Mouse (Mus musculus) midbrain, embryonic 16.5 days (tissue): ENCODE measurements around the gene Atp5l. TPM values are rescaled to one million over a fixed set of nuclear protein-coding genes. Genes with fewer than 3 reads are reported as not detected.

Experiments
- ATAC-seq: fragments of 200-750 bp; cut with Nextera tagmentation; 2 replicates; pipeline ENCODE4 v1.8.0; 2017; ENCODE audit warnings: moderate TSS enrichment
- H3K27ac ChIP-seq: fragments of 300-500 bp; sonication (generic); 2 replicates; pipeline ENCODE4 v1.5.1; 2014; ENCODE audit warnings: mild to moderate bottlenecking, low read length, mixed read lengths
- H3K27me3 ChIP-seq: fragments of 300-500 bp; sonication (generic); 2 replicates; pipeline ENCODE4 v1.6.1; 2014; ENCODE audit warnings: low read depth, low read length, mixed read lengths; ENCODE audit not compliant: control insufficient read depth, insufficient read depth
- H3K36me3 ChIP-seq: fragments of 300-500 bp; sonication (generic); 2 replicates; pipeline ENCODE4 v1.6.1; 2014; ENCODE audit warnings: mild to moderate bottlenecking, low read length, moderate library complexity, mixed read lengths; ENCODE audit not compliant: control insufficient read depth, insufficient read depth
- H3K4me1 ChIP-seq: fragments of 300-500 bp; sonication (generic); 2 replicates; pipeline ENCODE4 v1.6.1; 2014; ENCODE audit warnings: mild to moderate bottlenecking, low read length, mixed read lengths; ENCODE audit not compliant: control insufficient read depth, insufficient read depth
- H3K4me2 ChIP-seq: fragments of 300-500 bp; sonication (generic); 2 replicates; pipeline ENCODE4 v1.6.1; 2014; ENCODE audit warnings: mild to moderate bottlenecking, low read length, mixed read lengths
- H3K4me3 ChIP-seq: fragments of 300-500 bp; sonication (generic); 2 replicates; pipeline ENCODE4 v1.5.1; 2014; ENCODE audit warnings: low read depth, mild to moderate bottlenecking, low read length, moderate library complexity, mixed read lengths
- H3K9ac ChIP-seq: fragments of 300-500 bp; sonication (generic); 2 replicates; pipeline ENCODE4 v1.6.1; 2014; ENCODE audit warnings: low read depth, low read length, mixed read lengths
- H3K9me3 ChIP-seq: fragments of 300-500 bp; sonication (generic); replicated peaks from 2 replicates; pipeline ENCODE4 v1.6.1; 2014; ENCODE audit warnings: mild to moderate bottlenecking, low read length, mixed read lengths; ENCODE audit not compliant: control insufficient read depth, poor library complexity, severe bottlenecking
- WGBS: fragments of 180-500 bp; shearing (Covaris S2); extraction: QIAGEN DNeasy Blood & Tissue Kit; methylation state at CpG from one replicate; pipeline ENCODE4 v1.1.7; 2014; 5-methylcytosine and 5-hydroxymethylcytosine counted together
- polyA plus RNA-seq: library from polyadenylated mRNA; unstranded; fragments of >200 nt; fragmentation: Nextera tagmentation; extraction: Ambion mirVana; gene quantifications from 2 replicates; pipeline ENCODE4 v1.2.1, GENCODE M21; 2015

The Atp5l gene
- polyA plus RNA-seq, 1 experiment from 2014 or later: 716 TPM

DNA sequence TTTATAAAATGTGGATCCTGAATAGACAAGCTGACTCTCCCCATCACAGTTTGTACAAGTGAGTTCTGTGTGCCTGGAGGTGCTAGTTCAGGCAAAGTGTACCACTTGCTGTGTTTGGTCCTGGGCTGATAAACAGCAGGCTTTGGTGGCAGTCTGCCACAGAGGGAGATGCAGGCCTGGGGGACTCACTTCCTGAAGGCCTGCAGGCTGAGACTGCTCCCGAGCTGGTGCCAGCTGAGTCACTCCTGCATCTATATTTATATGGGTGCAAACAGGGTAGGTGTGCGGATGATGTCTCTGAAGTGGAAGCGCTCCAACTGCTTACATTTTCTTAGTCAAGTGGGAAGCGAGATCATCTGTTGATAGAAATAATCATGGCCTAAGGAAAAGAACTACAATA is 14.9 kb downstream of the Atp5l start:
- Histone ChIP-seq H3K9me3 (no peaks in the 10 kb centered on the region), H3K4me3 (no peak overlapping the region), H3K9ac (no peak overlapping the region), H3K4me2 (no peak overlapping the region), H3K36me3 (peaks cover 2% of the 10 kb centered on the region), H3K27ac (no peak overlapping the region), H3K4me1 (no peaks in the 10 kb centered on the region), H3K27me3 (no peaks in the 10 kb centered on the region)
- 78% methylated on average over 4 of the region's 4 CpGs for WGBS
- no peak for ATAC-seq

DNA sequence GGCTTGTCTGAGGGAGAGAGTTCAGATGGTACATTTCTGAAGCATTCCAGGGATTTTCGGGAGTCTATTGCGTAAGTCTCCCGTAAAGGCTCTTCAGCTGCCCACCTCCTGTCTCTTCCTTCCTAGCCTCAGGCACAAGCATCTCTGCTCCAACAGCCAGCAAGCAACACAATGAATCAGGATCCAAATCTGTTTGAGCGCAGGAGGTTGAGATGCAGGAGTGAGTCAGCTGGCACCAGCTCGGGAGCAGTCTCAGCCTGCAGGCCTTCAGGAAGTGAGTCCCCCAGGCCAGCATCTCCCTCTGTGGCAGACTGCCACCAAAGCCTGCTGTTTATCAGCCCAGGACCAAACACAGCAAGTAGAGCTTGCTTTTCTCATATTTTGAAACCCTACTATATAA is 15.6 kb downstream of the Atp5l start:
- no peak for ATAC-seq
- H3K4me2 ChIP-seq: no peak overlapping the region
- no peak overlapping the region for H3K27ac ChIP-seq

DNA sequence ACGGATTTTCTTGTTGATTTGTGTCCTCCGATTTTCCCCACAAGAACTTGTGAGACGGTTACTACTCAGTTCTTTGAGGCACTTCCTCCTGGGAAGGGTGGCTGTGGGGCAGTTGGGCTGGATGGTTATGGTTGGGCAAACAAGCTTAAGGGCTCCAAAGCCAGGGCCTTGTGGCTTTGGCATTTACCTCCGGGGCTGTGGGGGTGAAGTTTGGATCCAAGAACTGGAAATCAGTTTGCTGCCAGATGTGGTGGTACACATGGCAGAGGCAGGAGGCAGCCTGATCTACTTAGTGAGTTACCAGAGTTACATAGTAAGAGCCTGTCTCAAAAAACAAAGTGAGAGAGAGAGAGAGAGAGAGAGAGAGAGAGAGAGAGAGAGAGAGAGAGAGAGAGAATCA is 16.7 kb downstream of the Atp5l start:
- no peak overlapping the region for H3K9ac ChIP-seq
- H3K4me2 ChIP-seq: no peak overlapping the region
- 86% methylated on average over 4 of the region's 4 CpGs for WGBS
- no peaks in the 10 kb centered on the region for H3K9me3 ChIP-seq
- H3K27ac ChIP-seq: no peak overlapping the region
- H3K36me3 ChIP-seq: no peaks in the 10 kb centered on the region
- no peaks in the 10 kb centered on the region for H3K27me3 ChIP-seq
- no peaks in the 10 kb centered on the region for H3K4me1 ChIP-seq
- no peak for ATAC-seq
- no peak overlapping the region for H3K4me3 ChIP-seq

More for the DNA sequence above, 15.6 kb downstream of the Atp5l start:
- H3K9me3 ChIP-seq: no peaks in the 10 kb centered on the region
- no peaks in the 10 kb centered on the region for H3K4me1 ChIP-seq
- H3K9ac ChIP-seq: no peak overlapping the region
- no peaks in the 10 kb centered on the region for H3K27me3 ChIP-seq
- no peak overlapping the region for H3K4me3 ChIP-seq
- H3K36me3 ChIP-seq: no peaks in the 10 kb centered on the region
- WGBS: 84% methylated on average over 5 of the region's 5 CpGs

DNA sequence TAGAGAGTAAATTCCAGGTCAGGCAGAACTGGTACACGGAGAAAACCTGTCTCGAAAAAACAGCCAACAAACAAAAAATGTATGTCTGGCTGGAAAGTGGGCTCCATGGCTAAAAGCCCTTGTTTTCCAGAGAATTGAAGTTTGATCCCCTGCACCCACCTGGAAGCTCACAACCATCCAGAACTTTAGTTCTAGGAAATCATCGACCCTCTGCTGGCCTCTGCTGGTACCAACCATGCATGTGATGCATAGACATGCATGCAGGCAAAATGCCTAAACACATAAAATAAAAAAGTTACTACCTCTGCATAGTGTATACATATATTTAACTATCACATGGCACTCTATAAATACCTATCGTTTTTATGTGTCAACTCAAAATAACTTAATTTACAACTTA is 20.1 kb downstream of the Atp5l start:
- no peak for ATAC-seq
- no peak overlapping the region for H3K9ac ChIP-seq
- H3K36me3 ChIP-seq: no peaks in the 10 kb centered on the region
- no peaks in the 10 kb centered on the region for H3K4me1 ChIP-seq
- no peak overlapping the region for H3K27ac ChIP-seq
- WGBS: 71% methylated on average over 4 of the region's 4 CpGs
- H3K9me3 ChIP-seq: no peaks in the 10 kb centered on the region
- no peak overlapping the region for H3K4me2 ChIP-seq
- no peaks in the 10 kb centered on the region for H3K27me3 ChIP-seq
- no peak overlapping the region for H3K4me3 ChIP-seq

DNA sequence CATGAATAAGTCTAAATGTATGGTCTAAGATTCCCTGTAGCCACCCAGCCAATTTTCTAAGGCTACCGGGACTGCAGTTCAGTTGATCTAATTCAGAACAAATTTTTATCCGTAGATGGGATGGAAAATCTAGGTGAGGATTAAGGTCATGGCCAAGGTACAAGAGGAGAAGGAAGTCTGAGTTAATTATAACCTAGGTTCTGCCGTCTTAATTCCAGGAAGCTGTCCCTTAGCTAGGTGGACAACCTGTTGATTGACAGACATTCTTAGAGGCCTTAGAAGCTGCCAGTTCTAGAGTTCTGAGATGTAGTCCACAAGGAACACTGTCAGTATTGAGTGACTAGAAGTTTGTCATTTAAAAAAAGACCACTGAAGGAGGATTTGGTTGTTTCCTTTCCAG is 20.8 kb downstream of the Atp5l start:
- Histone ChIP-seq H3K27me3 (no peaks in the 10 kb centered on the region), H3K9me3 (no peaks in the 10 kb centered on the region), H3K9ac (no peak overlapping the region), H3K4me3 (no peak overlapping the region), H3K4me1 (no peaks in the 10 kb centered on the region), H3K36me3 (no peaks in the 10 kb centered on the region), H3K4me2 (no peak overlapping the region), H3K27ac (no peak overlapping the region)
- ATAC-seq: no peak
- WGBS: 85% methylated on average over 3 of the region's 3 CpGs

DNA sequence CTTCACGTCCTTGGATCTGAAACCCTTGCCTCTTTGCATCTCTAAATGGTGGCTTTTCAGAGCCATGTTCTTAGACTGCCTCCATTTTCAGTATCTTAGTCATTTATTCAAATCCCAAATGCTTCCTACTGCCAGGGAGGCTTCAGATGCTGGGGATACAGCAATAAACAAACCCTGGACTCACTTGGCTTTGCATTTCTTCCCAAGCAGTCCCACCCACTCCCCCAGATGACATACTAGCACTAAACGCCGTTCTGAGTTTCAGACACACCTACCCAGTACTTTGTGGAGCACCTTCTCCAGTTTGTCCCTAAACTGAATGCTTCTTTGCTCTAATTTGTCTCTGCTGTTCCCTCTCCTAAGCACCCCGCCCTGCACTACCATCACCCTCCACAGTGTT is 23.5 kb downstream of the Atp5l start:
- Histone ChIP-seq H3K4me1 (no peaks in the 10 kb centered on the region), H3K9me3 (no peaks in the 10 kb centered on the region), H3K27me3 (no peaks in the 10 kb centered on the region), H3K4me2 (no peak overlapping the region), H3K27ac (no peak overlapping the region), H3K9ac (no peak overlapping the region), H3K36me3 (no peaks in the 10 kb centered on the region), H3K4me3 (no peak overlapping the region)
- ATAC-seq: no peak
- 75% methylated on average over 4 of the region's 4 CpGs for WGBS

DNA sequence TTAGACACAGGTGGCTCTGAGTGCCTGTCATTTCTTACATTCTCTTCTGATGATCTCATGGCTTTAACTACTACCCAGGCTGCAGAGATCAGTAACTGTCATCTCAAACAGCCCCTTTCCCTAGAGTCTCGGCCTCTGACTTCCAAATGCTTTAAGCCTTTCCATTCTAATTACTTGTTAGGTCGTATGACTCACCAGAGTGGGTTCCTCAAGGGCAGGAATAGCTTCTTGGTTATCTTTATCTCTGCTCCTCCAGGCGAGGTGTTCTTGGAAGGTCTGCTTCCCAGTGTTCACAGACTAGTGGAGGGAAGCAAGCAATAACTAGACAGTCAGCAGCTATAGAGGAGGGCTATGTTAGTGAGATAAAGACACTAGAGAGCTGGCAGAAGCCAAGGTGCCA is 27.9 kb downstream of the Atp5l start:
- H3K27ac ChIP-seq: no peak overlapping the region
- H3K9ac ChIP-seq: no peak overlapping the region
- H3K27me3 ChIP-seq: no peaks in the 10 kb centered on the region
- no peak overlapping the region for H3K4me3 ChIP-seq
- no peak overlapping the region for H3K4me2 ChIP-seq
- ATAC-seq: no peak
- 81% methylated on average over 3 of the region's 3 CpGs for WGBS
- H3K9me3 ChIP-seq: no peaks in the 10 kb centered on the region
- no peaks in the 10 kb centered on the region for H3K36me3 ChIP-seq
- no peaks in the 10 kb centered on the region for H3K4me1 ChIP-seq

DNA sequence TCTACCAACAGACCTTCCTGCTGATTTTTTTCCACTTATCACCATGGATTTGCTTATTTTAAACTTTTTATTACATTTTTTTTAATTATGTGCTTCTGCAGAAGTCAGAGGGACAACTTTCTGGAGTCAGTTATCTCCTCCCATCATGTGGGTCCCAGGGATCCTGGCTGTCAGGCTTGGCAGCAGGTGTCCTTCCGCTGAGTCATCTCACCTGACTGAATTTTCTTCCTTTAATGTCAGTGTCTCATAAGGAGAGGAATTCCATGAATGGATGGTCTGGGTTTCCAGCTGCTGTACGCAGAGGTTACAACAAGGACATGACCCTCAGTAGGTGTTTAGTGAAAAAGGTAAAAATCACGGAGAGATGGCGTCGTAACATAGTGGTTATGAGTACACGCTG is 29.3 kb downstream of the Atp5l start:
- H3K27me3 ChIP-seq: no peaks in the 10 kb centered on the region
- H3K36me3 ChIP-seq: no peaks in the 10 kb centered on the region
- ATAC-seq: no peak
- 89% methylated on average over 6 of the region's 6 CpGs for WGBS
- no peak overlapping the region for H3K27ac ChIP-seq
- H3K4me1 ChIP-seq: no peaks in the 10 kb centered on the region
- no peak overlapping the region for H3K4me2 ChIP-seq
- H3K4me3 ChIP-seq: no peak overlapping the region
- no peaks in the 10 kb centered on the region for H3K9me3 ChIP-seq
- H3K9ac ChIP-seq: no peak overlapping the region

DNA sequence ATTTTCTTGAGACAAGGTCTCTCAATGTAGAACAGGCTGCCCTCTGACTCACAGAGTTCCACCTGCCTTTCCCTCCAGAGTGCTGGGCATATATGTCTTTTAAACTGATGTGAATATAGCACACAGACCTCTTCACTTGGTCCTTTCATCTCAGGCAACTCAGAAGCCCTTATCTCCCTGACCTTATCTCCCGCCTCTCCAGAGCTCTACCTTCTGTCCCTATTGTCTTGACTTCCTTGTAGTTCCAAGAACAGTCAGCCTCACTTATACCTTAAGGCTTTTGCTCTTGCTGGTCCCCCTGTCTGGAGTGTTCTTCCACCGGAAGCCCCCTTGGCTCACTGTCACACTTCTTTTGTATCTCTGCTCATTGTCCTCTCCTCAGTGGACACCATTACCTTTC is 30.4 kb downstream of the Atp5l start:
- H3K4me3 ChIP-seq: no peak overlapping the region
- H3K9me3 ChIP-seq: no peaks in the 10 kb centered on the region
- 57% methylated on average over 2 of the region's 2 CpGs for WGBS
- no peak for ATAC-seq
- no peak overlapping the region for H3K9ac ChIP-seq
- no peak overlapping the region for H3K27ac ChIP-seq
- no peak overlapping the region for H3K4me2 ChIP-seq
- no peaks in the 10 kb centered on the region for H3K27me3 ChIP-seq
- no peaks in the 10 kb centered on the region for H3K36me3 ChIP-seq
- no peaks in the 10 kb centered on the region for H3K4me1 ChIP-seq

DNA sequence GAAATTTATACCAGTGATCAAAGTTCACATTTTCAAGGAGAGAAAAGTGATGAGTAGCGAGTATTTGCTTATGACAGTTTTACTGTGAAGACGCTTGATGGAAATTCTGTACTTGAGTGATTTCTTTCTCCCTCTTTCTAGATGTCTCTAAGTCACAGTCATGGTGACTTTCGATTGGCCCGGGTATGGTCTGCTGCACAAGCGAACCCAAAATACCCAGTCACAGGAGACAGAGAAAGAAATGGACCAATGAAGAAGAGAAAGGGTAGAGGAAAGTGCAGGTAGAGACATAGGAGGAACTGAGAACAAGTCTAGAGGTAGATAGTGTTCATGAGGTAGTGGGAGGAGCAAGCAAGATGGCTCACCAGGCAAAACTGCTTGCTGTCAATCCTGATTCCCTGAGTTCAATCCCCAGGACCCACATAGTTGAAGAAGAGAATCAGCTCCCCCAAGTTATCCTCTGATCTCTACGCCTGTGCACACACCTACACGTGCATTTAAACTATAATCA is 32.4 kb downstream of the Atp5l start:
- Histone ChIP-seq H3K9me3 (no peaks in the 10 kb centered on the region), H3K36me3 (no peaks in the 10 kb centered on the region), H3K4me2 (no peak overlapping the region), H3K9ac (no peak overlapping the region), H3K4me3 (no peak overlapping the region), H3K27me3 (no peaks in the 10 kb centered on the region), H3K4me1 (0 out of 2 replicates have a peak, but pooled peaks cover 3% of the 10 kb centered on the region), H3K27ac (no peak overlapping the region)
- WGBS: 85% methylated on average over 7 of the region's 7 CpGs
- no peak for ATAC-seq
